Mouse (Mus musculus) ES-E14 (cell line): ENCODE data around the gene Gm9821.

Experiments used
- HCFC1 ChIP-seq: IDR thresholded peaks from 2 replicates; pipeline ENCODE4 v1.6.1; 2012; ENCODE audit warnings: low read length, inconsistent platforms, borderline replicate concordance; ENCODE audit not compliant: insufficient read depth
- MAFK ChIP-seq: IDR thresholded peaks from 2 replicates; pipeline ENCODE4 v1.6.1; 2014; ENCODE audit warnings: mild to moderate bottlenecking, low read depth, low read length, inconsistent platforms; ENCODE audit not compliant: insufficient read depth
- ZC3H11A ChIP-seq: IDR thresholded peaks from 2 replicates; pipeline ENCODE4 v1.6.1; 2012; ENCODE audit warnings: low read depth, mild to moderate bottlenecking, inconsistent platforms, low read length, borderline replicate concordance

DNA sequence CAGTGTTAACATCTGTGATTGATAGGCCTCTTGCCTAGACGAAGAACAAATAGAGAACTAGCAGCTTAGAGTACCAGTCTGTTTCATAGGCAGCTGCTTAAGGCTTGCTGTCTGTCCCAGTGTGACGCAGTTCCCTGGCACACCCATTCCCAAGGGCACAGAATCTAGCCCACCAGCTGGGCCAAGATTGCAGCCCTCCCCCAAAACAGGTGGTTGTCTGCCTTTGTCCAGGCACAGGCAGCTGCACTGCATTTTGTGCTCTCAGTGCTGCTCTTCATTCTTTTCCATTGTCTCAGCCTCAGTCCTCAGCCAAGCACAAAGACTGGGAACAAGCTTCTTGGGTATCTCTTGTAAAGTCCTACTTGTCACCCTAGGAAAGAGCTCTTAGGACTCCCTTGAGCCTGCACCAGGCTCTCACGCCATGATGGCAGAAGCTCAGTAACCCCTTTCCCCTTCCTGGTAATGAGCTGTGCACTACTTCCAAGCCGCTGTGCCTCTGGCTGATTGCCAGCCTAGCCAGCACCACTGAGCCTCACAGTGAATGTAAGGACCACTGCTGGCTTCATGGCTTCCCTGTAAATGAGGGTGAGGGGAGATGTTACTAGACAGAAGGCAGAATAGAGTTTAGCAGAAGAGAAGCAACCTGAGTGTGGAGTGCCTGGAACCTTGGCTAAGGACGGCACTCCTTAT lies 40.7 kb upstream of the Gm9821 start:
- TF ChIP-seq ZC3H11A (no peak), MAFK (no peak), HCFC1 (no peak)
